Mouse (Mus musculus) thymus, postnatal 4 days (tissue): ENCODE data around the gene Srgn.

Experiments
- DNase-seq: peaks from one replicate; pipeline ENCODE4 v3.0.0; 2021

Gene Srgn

DNA sequence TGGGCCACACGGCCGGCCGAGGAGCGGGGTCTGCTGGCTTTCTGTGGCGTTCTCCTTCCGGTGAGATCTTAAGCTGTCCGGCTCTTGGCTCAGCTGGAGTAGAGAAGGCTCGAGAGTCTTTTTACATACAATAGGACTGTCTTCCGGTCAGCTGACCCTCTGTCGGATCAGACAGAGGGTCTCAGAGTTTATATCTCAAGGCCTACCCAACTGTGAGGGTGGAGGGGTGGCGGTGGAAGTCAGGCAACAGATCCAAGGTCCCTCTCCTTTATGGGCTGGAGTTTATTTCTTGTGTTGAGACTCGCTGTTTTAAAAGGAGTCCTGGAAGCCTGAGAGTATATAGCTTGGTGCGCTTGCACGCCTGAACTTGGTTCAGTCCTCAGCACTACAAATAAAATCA lies at the start of gene Srgn:
Gene Srgn (minus strand): TSS at position 101 of the 400 bp plus-strand sequence.
- no peak for DNase-seq

DNA sequence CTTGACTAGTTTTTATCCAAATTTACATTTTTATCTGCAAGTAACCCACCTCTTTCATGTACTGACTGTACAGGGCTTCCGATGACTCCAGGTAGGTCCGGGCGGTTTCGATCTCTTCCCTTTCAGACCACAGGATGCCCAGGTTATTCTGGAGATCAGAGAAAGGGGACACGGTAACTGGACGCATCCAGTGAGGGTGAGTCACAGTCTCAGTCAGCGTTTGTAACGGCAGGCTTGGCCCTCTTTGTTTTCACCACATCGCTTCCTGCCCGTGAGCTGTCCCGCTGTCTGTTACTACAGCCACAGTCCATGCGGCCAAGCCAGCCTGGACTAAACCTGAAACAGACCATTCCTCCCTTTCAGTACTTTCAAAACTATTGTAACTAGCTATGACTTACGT lies 47.8 kb upstream of the Srgn start:
- DNase-seq: no peak

DNA sequence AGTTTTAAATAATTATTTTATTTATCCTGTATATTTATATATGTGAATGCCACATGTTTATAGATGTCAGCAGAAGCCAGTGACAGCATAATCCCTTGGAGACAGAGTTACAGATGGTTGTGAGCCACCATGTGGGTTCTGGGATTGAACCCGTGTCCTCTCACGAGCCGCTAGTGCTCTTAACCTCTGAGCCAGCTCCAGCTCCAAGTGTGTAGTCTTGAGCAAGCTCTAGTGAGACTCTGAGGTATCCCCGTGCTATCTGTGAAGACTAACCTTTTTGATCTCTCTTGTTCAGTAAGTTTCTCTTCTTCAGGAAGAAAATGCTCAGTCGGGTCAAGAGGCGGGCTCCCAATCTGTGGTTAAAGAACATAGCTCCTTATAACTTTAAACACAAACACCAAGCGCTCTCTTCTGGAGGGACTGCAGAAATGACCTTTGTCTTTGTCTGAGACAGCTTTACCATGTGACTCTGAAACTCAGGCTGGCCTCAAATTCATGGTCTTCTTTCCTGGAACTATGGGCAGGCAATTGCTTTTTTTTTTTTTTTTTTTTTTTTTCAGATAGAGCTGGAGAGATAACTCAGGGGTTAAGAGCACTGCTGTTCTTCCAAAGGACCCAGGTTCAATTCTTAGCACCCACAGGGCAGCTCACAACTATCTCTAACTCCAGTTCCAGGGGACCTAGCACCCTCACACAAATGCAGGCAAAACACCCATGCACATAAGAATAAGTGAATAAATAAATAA lies 43.0 kb upstream of the Srgn start:
- no peak for DNase-seq

GRCm38 (mm10) chr10:62568861-62569260 lies 41.6 kb upstream of the Srgn start:
- no peak for DNase-seq

DNA sequence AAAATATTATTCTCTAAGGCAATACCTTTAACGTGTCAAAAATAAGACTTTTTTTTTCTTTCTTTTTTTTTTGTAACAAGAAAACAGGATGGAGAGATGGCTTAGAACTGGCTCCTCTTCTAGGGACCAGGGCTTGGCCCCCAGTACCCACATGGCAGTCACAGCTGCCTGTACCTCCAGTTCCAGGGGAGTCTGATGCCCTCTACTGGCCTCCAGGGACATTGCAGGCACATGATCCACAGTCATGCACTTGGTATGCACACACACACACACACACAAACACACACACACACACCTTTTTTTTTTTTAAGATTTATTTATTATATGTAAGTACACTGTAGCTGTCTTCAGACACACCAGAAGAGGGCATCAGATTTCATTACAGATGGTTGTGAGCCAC lies 30.5 kb upstream of the Srgn start:
- DNase-seq: peak; percentile 50

GRCm38 (mm10) chr10:62556558-62556901 lies 29.3 kb upstream of the Srgn start:
- DNase-seq: no peak

GRCm38 (mm10) chr10:62555705-62556557 lies 28.7 kb upstream of the Srgn start:
- peak; percentile 38 for DNase-seq

GRCm38 (mm10) chr10:62553611-62554091 lies 26.4 kb upstream of the Srgn start:
- peak; percentile 65 for DNase-seq

DNA sequence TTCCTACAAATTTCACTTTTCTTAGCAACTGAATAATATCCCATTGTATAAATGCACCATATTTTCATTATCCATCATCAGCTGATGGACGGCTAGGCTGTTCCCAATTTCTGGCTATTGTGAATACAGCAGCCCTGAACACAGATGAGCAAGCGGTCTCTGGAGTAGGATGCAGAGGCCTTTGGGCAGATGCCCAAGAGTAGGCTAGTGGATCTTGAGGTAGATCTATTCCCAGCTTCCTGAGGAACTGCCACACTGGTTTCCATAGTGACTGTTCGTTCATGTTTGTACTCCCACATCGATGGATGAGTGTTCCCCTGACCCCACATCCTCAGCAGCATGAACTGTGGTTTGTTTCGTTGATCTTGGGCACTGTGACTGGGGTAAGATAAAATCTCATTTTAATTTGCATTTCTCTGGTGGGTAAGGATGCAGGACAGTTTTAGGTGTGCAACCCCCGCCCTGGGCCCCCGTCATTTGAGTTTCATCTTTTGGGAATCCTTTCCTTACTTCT lies 23.6 kb upstream of the Srgn start:
- no peak for DNase-seq

- DNase-seq: peak; percentile 88
Observed at GRCm38 (mm10) chr10:62549523-62550166, 22.4 kb upstream of the Srgn start.

- DNase-seq: no peak
Observed at GRCm38 (mm10) chr10:62546441-62546840, 19.2 kb upstream of the Srgn start.

GRCm38 (mm10) chr10:62545759-62546158 lies 18.5 kb upstream of the Srgn start:
- DNase-seq: no peak

DNA sequence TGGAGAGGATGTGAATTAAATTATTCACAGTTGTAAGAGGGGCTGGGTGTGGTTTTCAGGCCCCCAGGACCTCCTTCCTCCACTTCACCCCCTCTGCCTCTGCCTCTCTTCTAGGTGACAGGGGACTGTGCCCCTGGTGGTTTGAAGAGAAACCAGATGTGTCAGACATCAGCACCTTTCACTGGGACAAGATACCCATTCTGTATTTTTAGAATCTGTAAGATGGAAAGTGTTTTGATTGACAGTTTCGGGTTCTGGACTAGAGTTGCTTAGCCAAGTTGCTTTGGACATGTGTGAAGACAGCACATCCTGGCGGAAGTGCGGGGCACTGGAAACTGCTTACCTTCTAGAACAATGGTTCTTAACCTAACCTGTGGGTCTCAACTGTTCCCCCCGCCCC lies 17.1 kb upstream of the Srgn start:
- peak; percentile 47 for DNase-seq

- DNase-seq: peak; percentile 66
Observed at GRCm38 (mm10) chr10:62543399-62543808, 16.2 kb upstream of the Srgn start.

DNA sequence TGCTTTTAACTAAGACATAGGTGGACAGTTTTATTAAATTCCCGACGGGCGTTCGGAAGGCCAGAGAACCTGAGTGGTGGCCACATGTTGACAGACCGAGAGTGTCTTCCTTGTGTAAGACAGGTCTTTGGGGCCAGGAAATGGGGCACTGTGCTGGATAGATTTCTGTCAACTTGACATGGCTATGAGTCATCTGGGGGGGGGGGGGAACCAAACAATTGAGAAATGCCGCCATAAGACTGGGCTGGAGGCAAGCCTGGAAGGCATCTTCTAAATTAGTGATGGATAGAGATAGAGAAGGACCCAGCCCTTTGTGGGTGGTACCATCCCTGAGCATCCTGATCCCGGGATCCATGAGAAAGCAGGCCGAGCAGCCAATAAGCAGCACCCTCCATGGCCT lies 15.7 kb upstream of the Srgn start:
- DNase-seq: no peak

DNA sequence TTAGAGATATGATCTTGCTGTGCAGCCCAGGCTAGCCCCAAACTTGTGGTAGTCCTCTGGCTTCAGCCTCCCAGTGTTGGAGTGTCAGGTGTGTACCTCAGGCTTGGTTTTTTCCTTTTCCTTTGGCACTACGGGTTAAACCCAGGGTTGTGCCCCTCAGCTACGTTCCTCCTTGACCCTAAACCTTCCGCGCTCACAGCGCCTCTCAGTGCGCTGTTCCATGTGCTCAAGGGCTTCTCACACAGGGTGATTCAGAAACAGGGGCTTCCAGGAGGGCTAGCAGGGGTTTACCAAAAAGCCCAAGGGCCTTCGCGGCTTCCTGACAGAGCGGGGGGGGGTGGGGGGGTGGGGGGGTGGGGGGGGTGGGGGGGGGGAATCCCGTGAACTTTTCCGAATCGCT lies 15.3 kb upstream of the Srgn start:
- DNase-seq: no peak

GRCm38 (mm10) chr10:62541499-62541898 lies 14.2 kb upstream of the Srgn start:
- no peak for DNase-seq

DNA sequence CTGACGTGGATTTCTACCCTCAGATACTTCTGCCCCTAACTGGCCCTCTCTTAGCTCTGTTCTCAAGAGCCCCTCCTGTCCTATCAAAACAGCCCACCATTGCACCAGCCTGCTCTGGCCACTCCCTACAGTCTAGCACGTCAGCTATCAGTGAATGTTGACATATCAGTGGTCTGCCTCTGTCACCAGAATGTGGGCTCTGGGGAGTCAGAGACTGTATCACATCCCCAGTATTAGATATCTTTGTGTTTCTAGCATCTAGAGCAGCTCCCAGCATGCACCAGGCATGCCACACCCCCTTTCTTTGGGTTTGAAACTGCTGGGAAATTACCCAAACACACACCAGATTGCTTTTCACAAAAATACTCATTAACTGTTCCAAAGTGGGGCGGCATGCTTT lies 13.5 kb upstream of the Srgn start:
- no peak for DNase-seq

DNA sequence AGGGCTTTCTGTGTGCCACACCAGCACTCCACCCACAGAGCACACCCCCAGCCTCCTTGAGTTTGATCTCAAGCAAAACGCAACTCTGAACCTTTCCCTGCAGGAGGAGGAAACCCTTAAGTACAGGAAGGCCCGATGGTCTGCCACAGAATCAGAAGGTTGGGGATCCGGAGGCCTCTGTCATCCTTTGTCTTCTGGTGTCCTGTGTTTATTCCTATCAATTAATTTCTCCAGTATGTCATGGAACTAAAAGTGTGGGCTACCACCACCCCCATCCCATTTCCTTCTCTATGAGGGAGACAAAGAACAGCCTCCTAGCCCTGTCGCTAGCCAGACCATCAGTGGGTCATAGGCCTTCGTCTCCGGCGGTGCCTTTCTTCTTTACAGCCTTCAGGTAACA lies 7.3 kb upstream of the Srgn start:
- DNase-seq: no peak

DNA sequence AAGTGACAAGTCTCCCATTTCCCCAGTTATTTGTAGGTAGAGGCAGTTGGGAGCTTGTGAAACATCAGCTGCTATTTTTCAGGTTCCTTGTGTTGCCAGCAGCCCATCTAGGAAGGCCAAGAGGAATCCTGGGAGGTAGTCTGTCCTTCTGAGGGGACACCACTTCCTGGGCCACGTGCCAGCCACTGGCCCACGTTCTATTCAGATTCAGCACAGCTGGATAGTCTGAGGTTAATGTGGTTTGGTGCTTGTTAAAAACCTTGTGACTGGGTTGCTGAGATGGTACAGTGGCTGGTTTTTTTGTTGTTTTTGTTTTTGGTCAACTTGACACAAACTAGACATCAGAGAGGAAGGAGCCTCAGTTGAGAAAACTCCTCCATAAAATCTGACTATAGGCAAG lies 5.6 kb upstream of the Srgn start:
- no peak for DNase-seq

- no peak for DNase-seq
Observed at GRCm38 (mm10) chr10:62530183-62530582, 2.9 kb upstream of the Srgn start.

DNA sequence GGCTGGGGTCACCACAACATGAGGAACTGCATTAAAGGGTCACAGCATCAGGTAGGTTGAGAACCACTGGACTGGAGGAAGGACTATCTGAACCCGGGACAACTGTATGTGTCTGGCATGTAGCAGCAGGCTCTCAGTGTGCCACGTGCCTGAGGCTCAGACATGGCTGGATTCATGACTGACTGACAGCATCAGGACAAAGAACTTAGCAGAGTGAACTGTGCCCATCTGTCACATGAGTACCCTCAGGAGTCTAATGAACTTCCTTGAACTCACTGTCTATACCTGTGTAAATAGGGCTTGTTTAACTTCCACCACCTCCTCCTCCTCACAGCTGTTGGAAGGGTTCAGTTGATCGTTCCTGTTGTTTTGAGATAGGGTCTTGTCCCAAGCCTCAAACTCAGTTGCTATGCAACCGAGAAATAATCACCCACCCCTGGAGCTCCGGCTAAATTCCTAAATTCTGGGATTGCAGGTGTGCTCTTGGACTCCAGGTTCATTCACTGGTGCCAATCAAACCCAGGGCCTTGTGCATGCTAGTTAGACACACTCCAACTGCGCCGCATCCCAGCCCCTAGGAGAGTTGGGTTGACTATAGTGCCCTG lies 4.8 kb downstream of the Srgn start:
- no peak for DNase-seq

DNA sequence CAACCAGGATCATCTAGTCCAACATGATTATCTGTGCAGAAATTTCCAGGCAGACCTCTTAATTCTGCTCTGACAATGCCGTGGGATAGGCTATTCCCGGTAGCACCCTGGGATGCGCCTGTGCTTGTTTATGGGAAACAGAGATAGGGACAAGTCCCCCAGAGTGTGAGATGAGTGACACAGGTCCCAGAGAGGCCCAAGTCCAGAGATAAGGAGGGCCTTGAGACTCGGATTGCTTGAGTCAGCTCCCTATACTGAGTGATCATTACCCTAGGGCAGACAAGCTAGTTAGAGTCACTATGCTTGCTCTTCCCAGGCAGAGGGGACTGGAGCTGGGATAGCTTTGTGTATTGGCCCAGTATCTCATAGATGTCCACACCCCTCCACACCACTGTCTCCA lies 5.5 kb downstream of the Srgn start:
- no peak for DNase-seq
